Mouse (Mus musculus) kidney, adult 11 months (tissue): ENCODE results near the gene Tmprss13.
A peak's percentile ranks its signal among the peaks of the same experiment; 100 is the strongest.

Experiments used
- DNase-seq: peaks from one replicate; pipeline ENCODE4 v3.0.0; 2022

Tmprss13 gene

DNA sequence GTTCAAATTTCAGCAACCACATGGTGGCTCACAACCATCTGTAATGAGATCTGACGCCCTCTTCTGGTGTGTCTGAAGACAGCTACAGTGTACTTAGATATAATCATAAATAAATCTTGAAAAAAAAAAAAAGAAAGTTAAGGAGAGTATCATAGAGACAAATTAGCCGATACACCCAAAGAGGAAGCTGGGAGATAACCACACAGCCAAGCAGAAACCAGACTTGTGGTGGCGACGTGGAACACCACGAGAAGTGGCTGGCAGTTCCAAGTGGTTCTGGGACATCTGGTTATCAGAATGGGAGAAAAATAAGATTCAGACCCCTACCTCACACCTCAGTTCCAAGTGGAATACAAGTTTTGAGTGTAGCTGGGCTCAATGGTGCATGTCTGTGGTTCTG is 67.8 kb downstream of the Tmprss13 start:
- no peak for DNase-seq

DNA sequence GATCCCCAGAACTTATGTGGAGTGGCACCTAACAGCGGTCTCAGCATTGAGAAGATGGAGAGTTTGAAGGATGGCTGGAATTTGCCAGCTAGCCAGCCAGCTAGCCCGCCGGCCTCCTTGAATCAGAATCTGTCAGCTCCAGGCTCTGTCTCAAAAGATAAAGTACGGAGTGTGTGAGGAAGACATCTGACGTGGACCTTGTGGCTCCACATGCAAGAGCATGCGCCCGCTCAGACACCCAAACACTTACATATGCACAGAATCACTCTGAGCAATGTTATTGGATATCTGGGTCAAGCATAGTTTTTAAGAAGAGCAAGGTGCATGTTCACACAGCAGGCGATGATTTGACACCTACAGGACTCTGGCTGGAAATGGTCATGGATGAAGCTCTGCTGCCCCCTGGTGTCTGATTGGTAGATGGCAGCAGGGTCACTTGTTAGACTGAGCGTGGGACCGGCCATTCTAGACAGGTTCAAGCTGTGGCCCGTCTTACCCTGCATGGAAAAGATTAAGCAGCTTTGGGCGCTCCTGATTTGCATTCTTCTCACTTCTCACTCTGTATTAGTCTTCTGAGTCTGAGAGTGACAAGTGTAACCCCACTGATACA is 69.6 kb downstream of the Tmprss13 start:
- DNase-seq = peak; percentile 85

DNA sequence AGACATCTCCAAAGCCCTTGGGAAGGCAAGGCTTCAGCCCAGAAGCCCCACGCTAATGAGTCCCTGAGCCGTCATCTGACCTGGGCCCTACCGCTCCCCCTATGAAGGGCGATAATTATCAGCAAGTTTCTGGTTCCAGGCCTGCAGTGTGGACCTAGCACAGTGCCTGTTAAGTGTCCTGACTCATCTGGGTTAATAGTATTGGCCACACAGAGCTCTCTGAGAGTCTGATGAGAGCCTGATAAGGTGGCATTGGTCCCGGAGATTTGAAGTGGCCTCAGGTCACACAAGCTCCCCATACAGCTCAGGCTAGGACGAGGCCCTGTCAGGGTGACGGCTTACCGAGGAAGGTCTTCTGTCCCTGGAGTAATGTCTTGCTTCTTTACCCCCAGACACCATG is 70.7 kb downstream of the Tmprss13 start:
- DNase-seq = no peak

DNA sequence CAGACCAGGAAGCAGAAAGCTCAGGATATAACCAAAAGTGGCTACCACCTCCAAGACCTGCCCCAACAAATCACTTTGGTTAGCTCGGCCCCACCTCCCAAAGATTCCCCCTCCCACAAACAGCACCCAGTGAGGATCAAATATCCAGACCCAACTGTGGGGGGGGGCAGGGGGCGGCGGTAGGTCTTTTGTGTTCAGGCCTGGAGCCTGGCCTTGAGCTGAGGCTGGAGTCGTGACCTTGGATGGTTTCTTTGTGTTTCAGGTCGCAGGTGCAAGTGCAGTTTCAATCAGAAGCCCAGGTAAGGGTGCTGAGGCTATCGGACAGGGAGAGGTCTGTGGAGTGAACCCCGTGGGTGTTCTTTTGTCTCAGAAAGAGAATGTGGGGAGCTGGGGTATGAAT is 72.4 kb downstream of the Tmprss13 start:
- DNase-seq = no peak

DNA sequence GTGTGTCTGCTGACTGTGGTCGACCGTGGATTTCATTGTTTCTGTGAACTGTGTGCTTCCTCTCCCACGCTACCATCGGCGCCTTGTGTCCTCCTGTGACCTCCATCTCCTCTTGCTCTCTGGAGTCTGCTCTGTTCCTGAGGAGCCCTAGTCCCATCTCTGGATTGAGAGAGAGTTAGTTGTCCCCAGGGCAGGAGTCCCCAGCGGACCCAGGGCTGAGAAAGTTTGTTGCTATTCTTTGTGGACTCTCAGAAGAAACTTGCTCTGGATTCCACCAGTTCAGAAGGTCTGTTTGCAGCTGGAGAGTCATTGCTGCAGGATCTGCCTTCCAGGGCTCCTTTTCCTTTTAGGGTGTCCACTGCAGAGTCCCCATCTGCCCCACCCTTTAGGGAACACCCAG is 76.3 kb downstream of the Tmprss13 start:
- DNase-seq = no peak

DNA sequence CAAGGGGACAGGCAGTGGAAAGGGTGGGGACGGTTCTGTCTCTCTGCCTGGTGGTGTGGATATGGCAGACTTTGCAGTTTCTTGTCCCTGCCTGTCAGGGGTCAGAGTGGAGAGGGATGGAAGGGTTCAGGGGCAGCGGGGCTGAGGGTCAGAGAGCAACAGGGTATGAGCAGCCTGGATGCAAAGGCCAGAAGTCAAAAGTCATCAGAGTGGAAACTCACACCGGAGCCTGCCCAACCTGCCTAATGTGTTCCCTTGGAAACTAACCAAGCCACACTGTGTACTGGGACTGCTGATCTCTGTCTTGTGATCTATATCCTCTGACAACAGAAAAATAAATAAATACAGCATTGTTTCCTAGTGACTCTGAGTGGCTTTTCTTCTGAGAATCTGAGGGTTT is 76.9 kb downstream of the Tmprss13 start:
- DNase-seq = peak; percentile 51
